Mouse (Mus musculus) liver, postnatal 0 days (tissue): ENCODE measurements at regions not wholly inside any gene's neighbourhood (a gene's known extent, or its start where the extent isn't known, plus 50 kb on each side); places are given as distances from the start of the nearest gene placed in this dataset.

Experiments
- CTCF ChIP-seq: sonication (generic); IDR thresholded peaks from 2 replicates; pipeline ENCODE4 v1.5.1; 2016; ENCODE audit warnings: antibody characterized with exemption, low read depth
- EP300 ChIP-seq: IDR thresholded peaks from 2 replicates; pipeline ENCODE4 v1.6.1; 2016; ENCODE audit warnings: antibody characterized with exemption, low read depth, mild to moderate bottlenecking

GRCm38 (mm10) chr4:22924181-22924580 is 436.0 kb upstream of the Pou3f2 start:
- TF ChIP-seq CTCF (no peak), EP300 (no peak)
